Mouse (Mus musculus): ENCODE measurements around the gene Chst1.

Gene Chst1

GRCm38 (mm10) chr2:92599487-92600347, at the start of gene Chst1:
Chst1 (plus strand) TSS chr2:92599707.
- ATAC-seq (ENCODE audit: low TSS enrichment), result peak; percentile 35

GRCm38 (mm10) chr2:92550051-92550450, 49.5 kb upstream of the Chst1 start:
- ATAC-seq (ENCODE audit: low TSS enrichment), result no peak

GRCm38 (mm10) chr2:92554536-92554935, 45.0 kb upstream of the Chst1 start:
- no peak for ATAC-seq (ENCODE audit: low TSS enrichment)

- no peak for ATAC-seq (ENCODE audit: low TSS enrichment)
These were observed 36.6 kb upstream of the Chst1 start for GRCm38 (mm10) chr2:92562930-92563329.

GRCm38 (mm10) chr2:92570623-92571022, 28.9 kb upstream of the Chst1 start:
- peak; percentile 67 for ATAC-seq (ENCODE audit: low TSS enrichment)

GRCm38 (mm10) chr2:92577824-92578223, 21.7 kb upstream of the Chst1 start:
- peak; percentile 77 for ATAC-seq (ENCODE audit: low TSS enrichment)

- ATAC-seq (ENCODE audit: low TSS enrichment), result no peak
These were observed 18.2 kb upstream of the Chst1 start for GRCm38 (mm10) chr2:92581302-92581701.

GRCm38 (mm10) chr2:92582596-92582995, 16.9 kb upstream of the Chst1 start:
- ATAC-seq (ENCODE audit: low TSS enrichment), result no peak

GRCm38 (mm10) chr2:92587806-92588205, 11.7 kb upstream of the Chst1 start:
- no peak for ATAC-seq (ENCODE audit: low TSS enrichment)

- ATAC-seq (ENCODE audit: low TSS enrichment), result no peak
These were observed 4.4 kb upstream of the Chst1 start for GRCm38 (mm10) chr2:92594929-92595730.

GRCm38 (mm10) chr2:92597291-92597690, 2.2 kb upstream of the Chst1 start:
- ATAC-seq (ENCODE audit: low TSS enrichment), result no peak; the same call in 1 of the 2 replicates

GRCm38 (mm10) chr2:92598941-92599486, 493 bp upstream of the Chst1 start:
- no peak for ATAC-seq (ENCODE audit: low TSS enrichment)

- ATAC-seq (ENCODE audit: low TSS enrichment), result no peak
These were observed 802 bp downstream of the Chst1 start for GRCm38 (mm10) chr2:92600348-92600670.

GRCm38 (mm10) chr2:92601246-92601645, 1.7 kb downstream of the Chst1 start:
- peak; percentile 10; the same call in 1 of the 2 replicates for ATAC-seq (ENCODE audit: low TSS enrichment)

- ATAC-seq (ENCODE audit: low TSS enrichment), result no peak
These were observed 2.6 kb downstream of the Chst1 start for GRCm38 (mm10) chr2:92602073-92602472.

GRCm38 (mm10) chr2:92603591-92603990, 4.1 kb downstream of the Chst1 start:
- no peak for ATAC-seq (ENCODE audit: low TSS enrichment)

GRCm38 (mm10) chr2:92604565-92604964, 5.1 kb downstream of the Chst1 start:
- no peak for ATAC-seq (ENCODE audit: low TSS enrichment)

GRCm38 (mm10) chr2:92605995-92606394, 6.5 kb downstream of the Chst1 start:
- ATAC-seq (ENCODE audit: low TSS enrichment), result no peak

GRCm38 (mm10) chr2:92607153-92607552, 7.6 kb downstream of the Chst1 start:
- no peak for ATAC-seq (ENCODE audit: low TSS enrichment)

GRCm38 (mm10) chr2:92607592-92607991, 8.1 kb downstream of the Chst1 start:
- no peak for ATAC-seq (ENCODE audit: low TSS enrichment)

GRCm38 (mm10) chr2:92608013-92608619, 8.6 kb downstream of the Chst1 start:
- ATAC-seq (ENCODE audit: low TSS enrichment), result peak; percentile 36

Measured in frontal cortex, adult (tissue).